Mouse (Mus musculus) testis, adult 2 months (tissue): ENCODE results near the gene Cdc14b.

Experiments used
- CTCF ChIP-seq: fragments of 200-500 bp; IDR thresholded peaks from 2 replicates; pipeline ENCODE4 v1.5.1; 2012; ENCODE audit warnings: low read depth, mild to moderate bottlenecking, inconsistent platforms, low read length, moderate library complexity; ENCODE audit not compliant: control insufficient read depth, insufficient read depth, insufficient replicate concordance
- POLR2A ChIP-seq: fragments of 200-500 bp; IDR thresholded peaks from 2 replicates; pipeline ENCODE4 v1.6.1; 2012; ENCODE audit warnings: low read depth, mild to moderate bottlenecking, inconsistent platforms, low read length, moderate library complexity; ENCODE audit not compliant: control insufficient read depth

- TF ChIP-seq CTCF (no peak), POLR2A (no peak)
These were observed 39.9 kb downstream of the Cdc14b start for GRCm38 (mm10) chr13:64235062-64235715.
